Mouse (Mus musculus) ES-E14 (cell line): ENCODE results near the gene Rims3.

ENCODE experiments used
- MAFK ChIP-seq: IDR thresholded peaks from 2 replicates; pipeline ENCODE4 v1.6.1; 2014; ENCODE audit warnings: mild to moderate bottlenecking, low read depth, low read length, inconsistent platforms; ENCODE audit not compliant: insufficient read depth
- ZNF384 ChIP-seq: IDR thresholded peaks from 2 replicates; pipeline ENCODE4 v1.6.1; 2012; ENCODE audit warnings: low read depth, low read length, inconsistent platforms

DNA sequence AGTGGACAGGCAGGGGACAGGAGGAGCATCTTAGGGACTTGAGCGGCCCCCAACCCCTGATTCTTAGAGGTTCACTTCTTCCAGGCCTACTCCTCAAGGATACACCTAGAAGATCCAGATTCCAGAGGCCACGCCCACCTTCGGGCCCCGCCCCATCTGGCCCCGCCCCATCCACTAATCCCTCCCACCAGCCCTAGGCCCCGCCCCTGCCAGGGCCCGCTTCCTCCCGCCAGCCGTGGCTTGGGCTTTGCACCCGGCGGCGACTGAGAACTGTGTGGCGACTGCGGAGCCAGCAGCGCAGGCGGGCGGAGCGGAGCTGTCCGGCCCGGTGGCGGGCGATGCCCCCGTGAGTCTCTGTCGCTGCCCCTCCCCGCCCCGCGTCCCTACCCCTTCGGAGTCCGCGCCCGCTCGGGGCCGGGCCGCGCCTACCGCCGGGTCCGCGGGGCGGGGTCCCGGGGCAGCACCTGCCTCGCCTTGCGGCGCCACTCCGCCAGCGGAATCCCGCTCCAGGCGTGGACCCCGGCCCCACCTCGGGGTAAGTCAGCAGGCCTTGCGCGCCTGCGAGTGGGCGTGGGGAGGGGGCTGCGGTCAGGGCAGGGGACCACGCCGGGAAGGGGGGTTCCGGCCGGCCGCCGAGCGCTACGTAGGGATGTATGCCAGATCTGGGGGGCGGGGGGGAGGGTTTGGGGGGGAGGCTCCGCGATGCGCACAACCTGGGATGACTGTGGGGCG is at the start of gene Rims3:
- no peak for TF ChIP-seq ZNF384
- TF ChIP-seq MAFK: no peak
